Mouse (Mus musculus) ES-E14 (cell line): Measurements from ENCODE around the gene Dusp19.

Source experiments
- CHD2 ChIP-seq: IDR thresholded peaks from 2 replicates; pipeline ENCODE4 v1.6.1; 2014; ENCODE audit warnings: mild to moderate bottlenecking, low read depth, low read length, inconsistent platforms
- ZC3H11A ChIP-seq: IDR thresholded peaks from 2 replicates; pipeline ENCODE4 v1.6.1; 2012; ENCODE audit warnings: low read depth, mild to moderate bottlenecking, inconsistent platforms, low read length, borderline replicate concordance

DNA sequence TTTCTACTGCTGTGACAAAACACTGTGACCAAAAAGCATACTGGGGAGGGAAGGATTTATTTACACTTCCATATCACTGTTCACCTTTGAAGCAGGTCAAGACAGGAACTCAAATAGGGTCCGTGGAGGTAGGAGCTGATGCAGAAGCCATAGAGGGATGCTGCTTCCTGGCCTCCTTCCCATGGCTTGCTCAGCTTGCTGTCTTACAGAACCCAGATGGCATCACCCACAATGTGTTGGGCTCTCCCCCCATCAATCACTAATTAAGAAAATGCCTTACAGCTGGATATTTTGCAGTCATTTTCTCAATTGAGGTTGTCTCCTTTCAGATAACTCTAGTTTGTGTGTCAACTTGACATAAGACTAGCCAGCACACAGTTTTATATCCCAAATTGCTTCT, 4.6 kb upstream of the Dusp19 start:
- TF ChIP-seq ZC3H11A (no peak), CHD2 (no peak)
